Mouse (Mus musculus): ENCODE measurements at regions not wholly inside any gene's neighbourhood (a gene's known extent, or its start where the extent isn't known, plus 50 kb on each side); places are given as distances from the start of the nearest gene placed in this dataset.

GRCm38 (mm10) chr7:83031101-83031500, 164.0 kb downstream of the Mex3b start:
- no peak for DNase-seq

- DNase-seq: no peak
Observed at GRCm38 (mm10) chr7:83032025-83032424, 164.9 kb downstream of the Mex3b start.

- DNase-seq: no peak
Observed at GRCm38 (mm10) chr7:83032924-83033323, 165.8 kb downstream of the Mex3b start.

- DNase-seq: no peak
Observed at GRCm38 (mm10) chr7:83035190-83035589, 168.1 kb downstream of the Mex3b start.

- DNase-seq: no peak
Observed at GRCm38 (mm10) chr7:83036397-83036796, 169.3 kb downstream of the Mex3b start.

- DNase-seq: no peak
Observed at GRCm38 (mm10) chr7:83037100-83037499, 170.0 kb downstream of the Mex3b start.

- no peak for DNase-seq
Observed at GRCm38 (mm10) chr7:83037714-83038113, 170.6 kb downstream of the Mex3b start.

- DNase-seq: no peak
Observed at GRCm38 (mm10) chr7:83043746-83044145, 176.6 kb downstream of the Mex3b start.

- DNase-seq: no peak
Observed at GRCm38 (mm10) chr7:83045266-83045665, 178.1 kb downstream of the Mex3b start.

- no peak for DNase-seq
Observed at GRCm38 (mm10) chr7:83050011-83050410, 182.9 kb downstream of the Mex3b start.

- no peak for DNase-seq
Observed at GRCm38 (mm10) chr7:83050833-83051497, 183.8 kb downstream of the Mex3b start.

- DNase-seq: no peak
Observed at GRCm38 (mm10) chr7:83056101-83056935, 189.2 kb downstream of the Mex3b start.

- no peak for DNase-seq
Observed at GRCm38 (mm10) chr7:83060318-83060717, 193.2 kb downstream of the Mex3b start.

GRCm38 (mm10) chr7:83060733-83061132, 193.6 kb downstream of the Mex3b start:
- DNase-seq: no peak

- no peak for DNase-seq
Observed at GRCm38 (mm10) chr7:83061197-83061893, 194.2 kb downstream of the Mex3b start.

GRCm38 (mm10) chr7:83061894-83062477, 194.9 kb downstream of the Mex3b start:
- DNase-seq: no peak

GRCm38 (mm10) chr7:83063559-83063958, 196.4 kb downstream of the Mex3b start:
- no peak for DNase-seq

GRCm38 (mm10) chr7:83065341-83065740, 198.2 kb downstream of the Mex3b start:
- no peak for DNase-seq

- no peak for DNase-seq
Observed at GRCm38 (mm10) chr7:83074399-83074970, 207.4 kb downstream of the Mex3b start.

GRCm38 (mm10) chr7:83075159-83075952, 208.2 kb downstream of the Mex3b start:
- no peak for DNase-seq

- no peak for DNase-seq
Observed at GRCm38 (mm10) chr7:83077035-83077918, 210.1 kb downstream of the Mex3b start.

All from adrenal gland, adult 8-10 months (tissue).